Mouse (Mus musculus) frontal cortex, postnatal 25 days (tissue): ENCODE data around the gene Taf8.
A peak's percentile ranks its signal among the peaks of the same experiment; 100 is the strongest.
"Not testable (repeated sequence)": the region's sequence is repeated elsewhere in the genome, so short reads cannot be mapped to it uniquely, and the experiment has no call there.

Source experiments
- DNase-seq, 2 experiments: peaks; one replicate each; pipeline ENCODE4 v3.0.0; 2022; ENCODE audit warnings: low spot score in 2 of 2

The Taf8 gene

GRCm38 (mm10) chr17:47518205-47518604 is 16.1 kb upstream of the Taf8 start:
- no peak for DNase-seq

DNA sequence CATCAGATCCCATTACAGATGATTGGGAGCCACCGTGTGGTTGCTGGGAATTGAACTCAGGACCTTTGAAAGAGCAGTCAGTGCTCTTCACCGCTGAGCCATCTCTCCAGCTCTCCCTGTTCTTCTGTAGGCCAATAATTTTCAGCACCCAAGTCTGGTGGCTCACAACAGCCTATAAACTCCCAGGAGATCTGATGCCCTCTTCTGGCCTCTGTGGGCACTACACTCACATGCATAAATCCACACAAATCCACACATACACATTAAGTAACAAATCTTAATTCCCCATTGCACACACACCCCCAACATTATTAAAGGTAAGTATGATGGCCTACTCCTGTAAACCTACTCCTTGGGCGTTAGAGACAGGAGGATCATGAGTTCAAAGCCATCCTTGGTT is 14.1 kb upstream of the Taf8 start:
- no peak for DNase-seq

DNA sequence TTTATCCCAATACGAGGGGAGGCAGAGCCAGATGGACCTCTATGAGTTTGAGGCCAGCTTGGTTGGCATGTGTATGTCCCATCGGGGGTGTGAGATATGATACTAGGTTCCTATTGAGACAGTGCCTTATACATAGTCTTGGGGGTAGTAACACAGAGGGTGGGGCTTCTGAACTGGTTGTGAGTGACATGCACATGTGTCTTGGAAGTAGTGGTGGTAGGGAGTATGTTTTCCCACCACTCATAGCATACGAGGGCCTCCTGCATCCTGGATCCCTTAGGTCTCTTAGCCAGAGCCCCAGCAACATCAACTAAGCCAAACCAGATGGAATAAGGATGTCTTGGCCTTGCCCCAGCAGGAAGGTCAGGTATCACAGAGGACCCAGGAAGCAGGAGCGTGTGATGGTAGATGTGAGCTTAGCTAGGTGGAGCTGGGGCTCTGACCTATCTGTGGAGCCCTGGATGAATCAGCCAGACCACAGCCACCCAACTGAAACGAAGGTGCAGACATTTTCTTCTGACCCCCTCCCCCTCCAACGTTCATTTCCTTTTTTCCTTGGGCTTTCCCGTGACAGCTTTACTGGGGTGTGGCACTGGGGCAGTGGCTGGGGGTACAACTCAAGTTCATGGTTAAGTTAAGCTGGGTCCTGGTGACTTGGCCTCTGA is 13.2 kb upstream of the Taf8 start:
- no peak for DNase-seq

DNA sequence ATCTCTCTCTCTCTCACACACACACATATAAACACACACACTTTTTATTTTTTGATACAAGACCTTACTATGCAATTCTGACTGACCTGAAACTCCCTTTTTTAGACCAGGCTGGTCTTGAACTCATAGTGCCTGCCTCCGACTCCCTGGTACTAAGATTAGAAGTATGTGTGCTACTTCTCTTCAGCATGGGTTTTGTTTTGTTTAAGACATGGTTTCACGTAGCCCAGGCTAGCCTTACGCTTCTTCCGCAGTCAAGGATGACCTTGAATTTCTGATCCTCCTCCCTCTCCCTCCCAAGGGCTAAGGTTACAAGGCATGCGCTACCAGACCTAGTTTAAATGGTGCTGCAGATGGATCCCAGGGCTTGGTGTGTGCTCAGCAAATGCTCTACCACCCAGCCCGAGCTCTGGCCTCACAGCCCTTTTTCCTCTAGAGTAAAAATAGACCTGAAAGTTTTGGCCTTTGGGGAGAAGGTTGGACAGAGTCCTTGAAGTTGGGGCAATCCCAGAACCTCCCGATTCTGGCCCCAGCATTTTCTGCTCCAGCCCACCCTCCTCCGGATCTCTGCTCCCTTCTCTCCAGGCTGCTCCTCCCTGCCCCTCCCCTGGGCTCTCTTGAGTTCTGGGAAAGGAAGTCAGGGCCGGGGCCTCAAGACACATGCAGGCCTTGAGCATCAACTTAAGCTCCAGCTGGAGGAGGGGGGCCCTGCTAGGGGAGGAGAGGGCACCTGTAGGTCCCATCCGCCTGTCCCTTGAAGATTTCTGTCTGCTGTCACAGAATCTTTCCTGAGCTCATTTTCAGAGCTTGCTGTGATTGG is 11.1 kb upstream of the Taf8 start:
- no peak for DNase-seq

GRCm38 (mm10) chr17:47511111-47512020 is 9.3 kb upstream of the Taf8 start:
- DNase-seq = peak; percentile 96 to 97

- DNase-seq = no peak
These were observed 7.1 kb upstream of the Taf8 start for GRCm38 (mm10) chr17:47509031-47509705.

DNA sequence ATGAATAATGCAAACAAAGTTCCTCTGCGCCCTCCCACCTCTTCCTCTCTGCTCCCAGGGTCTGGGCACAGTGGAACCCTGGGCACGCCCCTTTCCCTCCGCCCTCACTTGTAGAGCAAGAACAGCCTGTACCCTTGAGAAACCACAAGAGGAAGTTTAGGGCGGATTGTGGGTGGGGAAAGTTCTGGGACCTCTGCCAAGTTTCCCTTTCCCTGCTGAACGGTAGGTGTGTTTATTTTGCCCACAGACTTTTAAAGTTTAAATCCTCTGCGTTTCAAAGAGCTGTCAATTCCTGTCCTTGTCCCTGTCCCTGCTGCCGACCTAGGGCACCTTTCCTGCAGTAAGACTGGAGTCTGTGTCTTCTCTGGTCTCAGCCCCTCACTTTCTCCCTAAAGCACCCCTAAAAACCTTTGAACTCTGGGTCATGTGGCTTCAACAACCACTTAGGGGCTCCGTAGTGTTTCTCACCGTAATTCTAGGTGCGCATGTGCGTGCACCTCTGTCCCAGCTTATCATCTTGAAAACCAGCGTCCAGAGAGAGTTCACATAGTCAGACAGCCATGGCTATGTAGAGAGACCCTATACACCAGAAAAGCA is 6.0 kb upstream of the Taf8 start:
- peak; percentile 55 to 86 for DNase-seq

DNA sequence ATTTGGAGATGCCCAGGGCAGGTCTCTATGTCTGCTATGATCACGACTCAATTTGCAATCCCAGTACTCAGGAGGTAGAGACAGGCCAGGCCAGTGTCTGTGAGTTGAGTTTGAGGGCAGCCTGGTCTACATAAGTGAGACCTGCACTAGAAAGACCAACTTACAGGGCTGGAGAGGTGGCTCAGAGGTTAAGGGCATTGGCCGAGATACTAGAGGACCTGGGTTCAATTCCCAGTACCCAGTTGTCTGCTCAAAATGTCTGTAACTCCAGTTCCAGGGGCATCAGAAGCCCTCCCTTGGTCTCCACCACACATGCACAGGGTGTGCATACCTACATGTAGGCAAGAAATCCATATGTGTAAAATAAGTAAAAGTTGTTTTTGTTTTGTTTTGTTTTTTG is 5.4 kb upstream of the Taf8 start:
- DNase-seq = no peak

DNA sequence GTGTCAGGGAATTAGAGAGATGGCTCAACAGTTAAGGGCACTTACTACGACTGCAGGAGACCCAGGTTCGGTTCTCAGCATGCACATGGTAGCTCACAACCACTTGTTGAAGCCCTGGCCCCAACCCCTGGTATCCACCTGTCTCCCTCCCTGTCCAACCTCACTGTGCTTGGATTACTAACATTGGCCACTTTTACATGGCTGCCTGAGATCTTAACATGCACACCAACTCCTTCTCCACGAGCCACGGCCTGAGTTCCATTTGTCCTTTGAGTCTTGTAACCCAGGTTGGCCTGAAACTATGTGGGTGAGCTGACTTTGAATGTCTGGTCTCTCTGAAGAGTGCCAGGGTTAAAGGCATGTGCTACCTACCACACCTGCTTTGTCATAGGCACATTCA is 4.6 kb upstream of the Taf8 start:
- DNase-seq = no peak

DNA sequence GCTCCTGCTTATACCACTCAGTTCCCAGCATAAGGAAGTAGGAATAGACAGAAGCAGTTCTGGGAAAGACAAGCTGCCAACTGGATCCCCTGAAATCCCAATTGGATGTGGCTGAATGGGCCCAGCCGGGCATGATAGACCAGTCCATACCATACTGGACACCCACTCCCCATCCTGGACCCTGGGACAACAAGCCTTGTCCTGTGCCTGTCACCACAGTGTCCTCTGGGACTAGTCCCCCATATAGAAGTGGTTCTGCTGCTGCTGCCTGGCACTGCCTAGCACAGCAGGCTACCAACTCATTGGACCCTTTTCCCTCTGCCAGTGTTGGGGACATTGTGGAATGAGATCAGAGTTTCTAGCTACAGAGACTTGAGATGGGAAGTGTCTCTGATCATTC is 4.0 kb upstream of the Taf8 start:
- DNase-seq = no peak

- DNase-seq = no peak
These were observed 3.5 kb upstream of the Taf8 start for GRCm38 (mm10) chr17:47505566-47505965.

GRCm38 (mm10) chr17:47504941-47505346 is 2.9 kb upstream of the Taf8 start, which contains the start of gene Ccnd3:
Gene Ccnd3 (plus strand): TSS chr17:47505051.
- peak; percentile 25 to 39 for DNase-seq

- no peak for DNase-seq
These were observed 2.1 kb upstream of the Taf8 start for GRCm38 (mm10) chr17:47504228-47504627.

DNA sequence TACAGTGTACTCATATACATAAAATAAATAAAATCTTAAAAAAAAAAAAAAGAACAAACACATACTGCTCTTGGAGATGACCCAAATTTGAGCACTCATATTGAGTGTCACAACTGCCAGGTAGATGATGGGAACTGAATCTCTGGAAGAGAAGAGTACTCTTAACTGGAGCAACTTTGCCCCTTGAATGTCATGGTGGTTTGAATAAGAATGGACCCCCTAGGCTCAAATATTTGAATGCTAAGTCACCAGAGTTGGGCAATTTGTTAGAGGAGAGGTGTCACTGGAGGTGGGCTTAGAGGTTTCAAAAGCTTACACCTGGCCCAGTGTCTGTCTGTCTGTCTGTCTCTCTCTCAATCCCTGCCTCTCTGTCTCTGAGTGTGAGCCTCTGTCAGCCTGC is 1.6 kb upstream of the Taf8 start:
- DNase-seq = no peak

DNA sequence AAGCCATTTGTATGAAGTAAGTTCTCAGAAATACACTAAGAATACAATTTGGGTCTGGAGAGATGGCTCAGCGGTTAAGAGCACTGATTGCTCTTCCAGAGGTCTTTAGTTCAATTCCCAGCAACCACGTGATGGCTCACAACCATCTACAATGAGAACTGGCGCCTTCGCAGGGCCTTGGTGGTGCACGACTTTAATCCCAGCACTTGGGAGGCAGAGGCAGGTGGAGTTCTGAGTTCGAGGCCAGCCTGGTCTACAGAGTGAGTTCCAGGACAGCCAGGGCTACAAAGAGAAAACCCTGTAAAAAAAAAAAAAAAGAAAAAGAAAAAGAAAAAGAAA is 584 bp upstream of the Taf8 start:
- DNase-seq = not testable (repeated sequence)

DNA sequence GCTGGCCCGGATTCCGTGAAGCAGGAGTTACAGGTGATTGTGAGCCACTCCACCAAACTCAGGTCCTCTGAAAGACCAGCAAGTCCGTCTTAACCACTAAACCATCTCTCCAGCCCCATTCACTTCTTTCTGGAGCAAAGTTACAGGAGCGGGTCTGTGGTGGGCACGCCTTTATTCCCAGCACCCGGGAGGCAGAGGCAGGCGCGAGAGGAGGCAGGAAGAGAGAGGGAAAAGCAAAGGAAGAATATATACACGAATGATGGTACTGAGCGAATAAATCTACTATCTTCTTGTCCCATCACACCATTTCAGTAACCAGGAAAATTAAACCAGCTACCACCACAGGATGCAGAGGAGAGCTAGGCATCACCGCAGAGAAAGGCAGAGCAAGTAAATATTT is 561 bp downstream of the Taf8 start:
- DNase-seq = no peak

DNA sequence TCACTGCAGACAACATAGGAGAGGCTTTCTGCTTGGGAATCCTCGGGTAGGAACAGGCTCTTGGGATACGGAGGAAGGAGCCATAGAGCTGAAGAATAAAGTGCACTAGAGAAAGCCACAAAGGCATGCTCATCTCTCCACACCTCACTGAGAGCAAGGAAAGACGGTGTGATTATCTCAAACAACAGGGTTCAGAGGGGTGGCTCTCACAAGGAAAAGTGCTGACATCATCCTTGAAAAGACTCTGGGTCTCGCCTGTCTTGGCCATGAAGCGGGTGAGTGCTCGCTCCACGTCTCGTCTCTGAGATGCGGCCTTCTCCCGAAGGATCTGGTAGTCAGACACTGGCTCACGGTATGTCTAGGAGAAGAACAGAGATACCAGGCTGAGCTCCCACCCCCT is 8.0 kb downstream of the Taf8 start:
- no peak for DNase-seq

- DNase-seq = no peak
These were observed 8.4 kb downstream of the Taf8 start for GRCm38 (mm10) chr17:47493653-47494052.

DNA sequence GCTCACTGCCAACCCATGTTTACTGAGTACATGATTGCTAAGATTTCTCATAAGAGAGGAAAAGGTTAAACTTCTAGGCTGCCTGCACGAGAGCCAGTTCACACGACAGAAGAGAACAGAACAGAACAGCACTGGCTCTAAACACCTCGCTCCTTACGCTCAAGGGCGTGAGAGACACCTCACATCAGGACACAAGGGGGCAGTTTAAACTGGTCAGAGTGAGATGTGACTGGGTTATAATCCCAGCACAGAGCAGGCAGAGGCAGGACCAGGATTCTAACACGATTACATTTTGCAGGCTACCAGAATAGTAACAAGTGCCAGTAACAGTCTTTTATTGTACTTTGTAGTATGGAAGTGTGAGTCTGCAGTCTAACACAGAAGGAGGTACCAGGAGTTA is 9.4 kb downstream of the Taf8 start:
- no peak for DNase-seq

- DNase-seq = no peak
These were observed 11.3 kb downstream of the Taf8 start for GRCm38 (mm10) chr17:47490791-47491190.

DNA sequence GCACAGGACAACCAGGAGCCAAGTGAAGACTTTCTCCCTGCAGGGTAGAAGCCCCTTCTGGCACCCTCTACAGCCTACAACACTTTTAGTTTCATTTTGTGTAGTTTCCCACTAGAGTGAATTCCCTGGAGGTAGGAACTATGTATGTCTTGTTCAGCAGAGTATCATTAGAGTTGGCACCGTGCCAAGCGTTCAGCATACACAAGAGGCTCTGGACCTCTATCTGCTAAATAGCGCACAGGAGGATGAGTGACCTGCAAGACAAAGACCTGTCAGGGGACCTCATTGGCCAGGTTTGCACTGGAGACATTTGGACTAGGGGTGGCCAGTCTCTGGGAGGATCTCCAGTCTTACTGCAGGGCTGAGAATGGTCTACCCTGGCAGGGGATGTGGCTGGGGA is 16.3 kb downstream of the Taf8 start:
- no peak for DNase-seq
